ENCODE assay signal across 23 mouse cellular contexts in the genomic region with DNA sequence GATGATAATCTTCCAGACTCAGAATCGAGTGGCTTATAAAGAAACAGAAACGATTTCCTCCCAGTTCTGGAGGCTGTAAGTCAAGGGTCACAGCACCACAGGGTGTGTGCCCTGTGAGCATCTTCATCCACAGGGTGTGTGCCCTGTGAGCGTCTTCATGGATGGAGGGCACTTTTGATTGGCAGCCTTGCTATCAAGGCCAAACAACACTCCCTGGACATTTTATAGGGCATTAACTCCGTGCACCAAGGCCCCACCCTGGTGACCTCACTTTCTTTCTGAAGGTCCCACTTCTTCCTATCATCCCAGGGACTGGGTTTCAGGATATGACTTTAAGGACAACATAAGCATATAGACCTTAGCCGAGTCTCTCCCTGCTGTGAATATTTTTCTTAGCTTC.
DNase-seq lines count a peak whose midpoint lies in the region; ATAC-seq and TF ChIP-seq lines count a peak whose summit lies in the region.
"Had no signal": no experiment of that assay in that cellular context is flagged by ENCODE, and none has a peak within 500 bp of the region (broad histone marks: within the 10 kb centered on the region; RNA-seq: fewer than 3 reads in every experiment).

No protein-coding gene starts in this region.

- no peaks in the 10 kb centered on the region for H3K9me3 ChIP-seq in kidney, embryonic 15.5 days (replicated peaks)
- H3K9me3 ChIP-seq in kidney, embryonic 14.5 days (ENCODE audit: control insufficient read depth, low read length) = no peaks in the 10 kb centered on the region
- no peaks in the 10 kb centered on the region for H3K9me3 ChIP-seq in intestine, embryonic 14.5 days (ENCODE audit: control insufficient read depth, low read length)
- H3K9me3 ChIP-seq in forebrain, embryonic 15.5 days = no peaks in the 10 kb centered on the region
- H3K9me3 ChIP-seq: embryonic facial prominence, embryonic 12.5 days; forebrain, embryonic 12.5 days; G1E; heart, embryonic 15.5 days; hindbrain, embryonic 13.5 days had no signal

- 42% methylated on average over 5 of the region's 5 CpGs for WGBS in kidney, embryonic 15.5 days
- 46% methylated on average over 5 of the region's 5 CpGs for WGBS in kidney, embryonic 14.5 days
- 48% methylated on average over 5 of the region's 5 CpGs for WGBS in intestine, embryonic 14.5 days
- WGBS in large intestine, adult 2 months = 25% methylated on average over 5 of the region's 5 CpGs
- 27% methylated on average over 5 of the region's 5 CpGs for WGBS in small intestine, adult 2 months
- WGBS in forebrain, embryonic 15.5 days = 70% methylated on average over 5 of the region's 5 CpGs

- TF ChIP-seq POLR2A in small intestine, adult 2 months (IDR thresholded peaks at IDR 0.05; ENCODE audit: low read depth, low read length) = no peak

- no peak overlapping the region for H3K4me3 ChIP-seq in kidney, embryonic 15.5 days (replicated peaks)
- H3K4me3 ChIP-seq in kidney, embryonic 14.5 days (ENCODE audit: low read length) = no peak overlapping the region
- H3K4me3 ChIP-seq in intestine, embryonic 14.5 days (ENCODE audit: low read depth, low read length) = no peak overlapping the region
- no peak overlapping the region for H3K4me3 ChIP-seq in small intestine, adult 2 months (ENCODE audit: low read depth, low read length)
- no peak overlapping the region for H3K4me3 ChIP-seq in forebrain, embryonic 15.5 days
- H3K4me3 ChIP-seq: embryonic facial prominence, embryonic 12.5 days; forebrain, embryonic 12.5 days; heart, adult 2 months; heart, embryonic 15.5 days; hindbrain, embryonic 13.5 days had no signal

- ATAC-seq in kidney, embryonic 15.5 days (replicated peaks; ENCODE audit: low FRiP score) = 0 out of 2 replicates have a peak, but pooled peaks have one; percentile 15
- no peak for ATAC-seq in kidney, embryonic 14.5 days (ENCODE audit: low FRiP score, low TSS enrichment)
- 0 out of 2 replicates have a peak, but pooled peaks have one; percentile 44 for ATAC-seq in intestine, embryonic 14.5 days (replicated peaks; ENCODE audit: low FRiP score, low TSS enrichment, low read depth)
- ATAC-seq in forebrain, embryonic 15.5 days (replicated peaks) = no peak
- ATAC-seq: CD4-positive, CD25-positive, alpha-beta regulatory T cell, adult 4 months; forebrain, postnatal 0 days had no signal

- H3K9ac ChIP-seq in kidney, embryonic 15.5 days = no peak overlapping the region
- no peak overlapping the region for H3K9ac ChIP-seq in kidney, embryonic 14.5 days (ENCODE audit: low read depth, low read length)
- H3K9ac ChIP-seq in intestine, embryonic 14.5 days (ENCODE audit: low read length) = no peak overlapping the region
- H3K9ac ChIP-seq in forebrain, embryonic 15.5 days (replicated peaks) = no peak overlapping the region
- H3K9ac ChIP-seq: embryonic facial prominence, embryonic 12.5 days; forebrain, embryonic 12.5 days; forebrain, postnatal 0 days; heart, embryonic 15.5 days; hindbrain, embryonic 13.5 days had no signal

- peaks cover 4% of the 10 kb centered on the region; the same call in 1 of the 2 replicates for H3K4me1 ChIP-seq in kidney, embryonic 15.5 days
- 0 out of 2 replicates have a peak, but pooled peaks cover 4% of the 10 kb centered on the region for H3K4me1 ChIP-seq in kidney, embryonic 14.5 days (ENCODE audit: control insufficient read depth, insufficient read depth, low read length)
- H3K4me1 ChIP-seq in intestine, embryonic 14.5 days (replicated peaks; ENCODE audit: control insufficient read depth, insufficient read depth, low read length) = peaks cover 8% of the 10 kb centered on the region
- peaks cover 7% of the 10 kb centered on the region for H3K4me1 ChIP-seq in small intestine, adult 2 months (ENCODE audit: control insufficient read depth, insufficient read depth, insufficient read length, low read length)
- H3K4me1 ChIP-seq in forebrain, embryonic 15.5 days = no peaks in the 10 kb centered on the region
- H3K4me1 ChIP-seq: embryonic facial prominence, embryonic 12.5 days; forebrain, embryonic 12.5 days; heart, embryonic 15.5 days; hindbrain, embryonic 13.5 days had no signal

- TF ChIP-seq CTCF in small intestine, adult 2 months (IDR thresholded peaks at IDR 0.05; ENCODE audit: extremely low read depth, insufficient read length, insufficient replicate concordance, low read depth, low read length) = no peak

- no peaks in the 10 kb centered on the region for H3K36me3 ChIP-seq in kidney, embryonic 15.5 days
- H3K36me3 ChIP-seq in kidney, embryonic 14.5 days (ENCODE audit: control insufficient read depth, insufficient read depth, low read length) = no peaks in the 10 kb centered on the region
- H3K36me3 ChIP-seq in intestine, embryonic 14.5 days (ENCODE audit: control insufficient read depth, insufficient read depth, low read length) = no peaks in the 10 kb centered on the region
- H3K36me3 ChIP-seq in small intestine, adult 2 months (ENCODE audit: control insufficient read depth, insufficient read depth, low read length) = no peaks in the 10 kb centered on the region
- H3K36me3 ChIP-seq in forebrain, embryonic 15.5 days = no peaks in the 10 kb centered on the region
- H3K36me3 ChIP-seq: embryonic facial prominence, embryonic 12.5 days; forebrain, embryonic 12.5 days; G1E; heart, embryonic 15.5 days; hindbrain, embryonic 13.5 days had no signal

- H3K27me3 ChIP-seq in kidney, embryonic 15.5 days = no peaks in the 10 kb centered on the region
- no peaks in the 10 kb centered on the region for H3K27me3 ChIP-seq in kidney, embryonic 14.5 days (ENCODE audit: control insufficient read depth, insufficient read depth, low read length)
- no peaks in the 10 kb centered on the region for H3K27me3 ChIP-seq in intestine, embryonic 14.5 days (replicated peaks; ENCODE audit: control insufficient read depth, insufficient read depth, low read length)
- no peaks in the 10 kb centered on the region for H3K27me3 ChIP-seq in small intestine, adult 2 months (ENCODE audit: control insufficient read depth, insufficient read depth, low read length)
- H3K27me3 ChIP-seq in forebrain, embryonic 15.5 days = no peaks in the 10 kb centered on the region
- H3K27me3 ChIP-seq: forebrain, embryonic 12.5 days; heart, embryonic 15.5 days; hindbrain, embryonic 13.5 days had no signal

- no peak overlapping the region for H3K4me2 ChIP-seq in kidney, embryonic 15.5 days
- no peak overlapping the region for H3K4me2 ChIP-seq in kidney, embryonic 14.5 days (replicated peaks; ENCODE audit: low read depth, low read length)
- no peak overlapping the region for H3K4me2 ChIP-seq in intestine, embryonic 14.5 days (ENCODE audit: low read length)
- H3K4me2 ChIP-seq in forebrain, embryonic 15.5 days (replicated peaks) = no peak overlapping the region
- H3K4me2 ChIP-seq: embryonic facial prominence, embryonic 12.5 days; forebrain, embryonic 12.5 days; heart, embryonic 11.5 days; heart, embryonic 15.5 days; hindbrain, embryonic 13.5 days had no signal

- no peak overlapping the region for H3K27ac ChIP-seq in kidney, embryonic 15.5 days
- H3K27ac ChIP-seq in kidney, embryonic 14.5 days (ENCODE audit: low read depth, low read length) = no peak overlapping the region
- 0 out of 2 replicates have a peak overlapping the region, but pooled peaks have one; percentile 9 for H3K27ac ChIP-seq in intestine, embryonic 14.5 days (ENCODE audit: low read depth)
- H3K27ac ChIP-seq in small intestine, adult 2 months (ENCODE audit: insufficient read depth, low read depth, low read length) = peak overlapping the region; percentile 31; the same call in 1 of the 2 replicates
- no peak overlapping the region for H3K27ac ChIP-seq in forebrain, embryonic 15.5 days (replicated peaks)
- H3K27ac ChIP-seq: embryonic facial prominence, embryonic 12.5 days; forebrain, embryonic 12.5 days; heart, adult 2 months; heart, embryonic 15.5 days; hindbrain, embryonic 13.5 days had no signal

- DNase-seq in intestine, embryonic 14.5 days (ENCODE audit: low spot score) = no peak
- DNase-seq in large intestine, adult 2 months (ENCODE audit: low read depth, low spot score) = peak; percentile 64
- no peak for DNase-seq in left cerebral cortex, adult 18-20 months (ENCODE audit: low spot score in 2 of 2)
- DNase-seq: adrenal gland, postnatal 14 days; B cell, adult 2 months; cerebellum, adult 11-12 months; cerebellum, adult 9-10 months; cerebellum, postnatal 25 days; forebrain, postnatal 0 days; gastrocnemius, postnatal 14 days; heart, adult 2 months; heart, postnatal 14 days had no signal

Comparison
In these comparisons a context has a peak if more than half of its experiments do, and no peak if none do; other contexts are left out.
1. ATAC-seq: peak in kidney, embryonic 15.5 days (single experiment) and intestine, embryonic 14.5 days (single experiment); none in kidney, embryonic 14.5 days (single experiment) and forebrain, embryonic 15.5 days (single experiment).
2. H3K27ac ChIP-seq: peak in intestine, embryonic 14.5 days (single experiment) and small intestine, adult 2 months (single experiment); none in kidney, embryonic 15.5 days (single experiment), kidney, embryonic 14.5 days (single experiment) and forebrain, embryonic 15.5 days (single experiment).